In genomic region chr8:70042583-70043455, GRCm38 (mm10) we compare ENCODE assay signal across 8 mouse cellular contexts. TPM values are rescaled to one million over a fixed set of nuclear protein-coding genes. Genes with fewer than 3 reads are reported as not detected.
DNase-seq lines count a peak whose midpoint lies in the region; ATAC-seq lines count a peak whose summit lies in the region.

Gene Mau2 (minus strand): TSS chr8:70042734.
Gene Sugp1 (plus strand): TSS chr8:70042813.

- peak within 1 kb of the TSS; percentile 72 for H3K4me3 ChIP-seq in hindbrain, embryonic 16.5 days (ENCODE audit: low read length)
- H3K4me3 ChIP-seq in macrophage (ENCODE audit: inconsistent target), result peak within 1 kb of the TSS; percentile 88

- H3K79me2 ChIP-seq in macrophage (ENCODE audit: inconsistent target), result peaks cover 95% of the 10 kb centered on the region

- H3K4me2 ChIP-seq in hindbrain, embryonic 16.5 days (ENCODE audit: low read length), result peak within 1 kb of the TSS; percentile 94

- DNase-seq in WW6 (ENCODE audit: low read depth, low spot score), result peak; percentile 99
- peak; percentile 88 to 95 for DNase-seq in cerebellum, postnatal 4 days (ENCODE audit: low spot score in 2 of 2)
- peak; percentile 97 for DNase-seq in gastrocnemius, adult 18-20 months (ENCODE audit: low spot score)
- DNase-seq in left cerebral cortex, adult 18-20 months (ENCODE audit: low spot score in 2 of 2), result peak; percentile 94
- peak; percentile 95 for DNase-seq in right cerebral cortex, adult 18-20 months
- DNase-seq in urinary bladder, postnatal 10 days (ENCODE audit: low spot score), result peak; percentile 84

- no peaks in the 10 kb centered on the region for H3K36me3 ChIP-seq in hindbrain, embryonic 16.5 days (ENCODE audit: control insufficient read depth, insufficient read depth, low read length)
- no peaks in the 10 kb centered on the region for H3K36me3 ChIP-seq in macrophage (ENCODE audit: inconsistent target)

- under 1% methylated on average over 65 of the region's 65 CpGs for WGBS in hindbrain, embryonic 16.5 days
- WGBS in macrophage (ENCODE audit: missing documents), result under 1% methylated on average over 63 of the region's 65 CpGs

- H3K4me1 ChIP-seq in hindbrain, embryonic 16.5 days (ENCODE audit: control insufficient read depth, insufficient read depth, low read depth, low read length), result peaks cover 29% of the 10 kb centered on the region

- H3K9ac ChIP-seq in hindbrain, embryonic 16.5 days (ENCODE audit: low read depth, low read length), result peak within 1 kb of the TSS; percentile 99

- H3K27ac ChIP-seq in hindbrain, embryonic 16.5 days (ENCODE audit: low read depth, low read length), result peak within 1 kb of the TSS; percentile 93
- H3K27ac ChIP-seq in macrophage, result peak within 1 kb of the TSS; percentile 87

- peak; percentile 98 for ATAC-seq in hindbrain, embryonic 16.5 days

- no peaks in the 10 kb centered on the region for H3K9me3 ChIP-seq in hindbrain, embryonic 16.5 days (ENCODE audit: control insufficient read depth, low read length)

- no peaks in the 10 kb centered on the region for H3K27me3 ChIP-seq in hindbrain, embryonic 16.5 days (replicated peaks; ENCODE audit: control insufficient read depth, insufficient read depth, low read length)

RNA-seq across cellular contexts. Expression of gene Mau2, which starts in this region (rescaled TPM):
- total RNA-seq in gastrocnemius, adult 18-20 months (2021), result 10 to 100 TPM; 21.7 to 22.5 TPM
- 61.5 and 71.2 TPM in 2 replicates for polyA plus RNA-seq in hindbrain, embryonic 16.5 days (2015; fragmentation: Nextera tagmentation; extraction: Ambion mirVana)
- 10 to 100 TPM; 67.6 to 69.9 TPM for total RNA-seq in left cerebral cortex, adult 18-20 months (2021)
- total RNA-seq in macrophage (2018; cell fraction: chromatin; rRNA removed), result 100 to 1,000 TPM; 120 to 264 (median 199) TPM
- 10 to 100 TPM; 17.3 to 38.8 (median 29.1) TPM for total RNA-seq in macrophage (2018; cell fraction: cytosol; rRNA removed)
- total RNA-seq in macrophage (2018; cell fraction: nucleus; rRNA removed), result 100 to 1,000 TPM in 11 of 26 experiments, 10 to 100 TPM in 15; 63.0 to 154 (median 92.7) TPM
- 11.9 to 29.5 TPM (median 18.7 TPM) in 3 replicates for polyA plus RNA-seq in macrophage (2018)

RNA-seq across cellular contexts. Expression of gene Sugp1, which starts in this region (rescaled TPM):
- 10 to 100 TPM; 16.1 to 19.5 TPM for total RNA-seq in gastrocnemius, adult 18-20 months (2021)
- 54.4 and 55.8 TPM in 2 replicates for polyA plus RNA-seq in hindbrain, embryonic 16.5 days (2015; fragmentation: Nextera tagmentation; extraction: Ambion mirVana)
- 10 to 100 TPM; 46.8 to 47.1 TPM for total RNA-seq in left cerebral cortex, adult 18-20 months (2021)
- total RNA-seq in macrophage (2018; cell fraction: chromatin; rRNA removed), result 10 to 100 TPM; 17.6 to 77.5 (median 50.8) TPM
- total RNA-seq in macrophage (2018; cell fraction: cytosol; rRNA removed), result 10 to 100 TPM; 17.3 to 30.2 (median 25.2) TPM
- 10 to 100 TPM in 25 of 26 experiments, 1 to 10 TPM in 1; 9.3 to 47.4 (median 27.3) TPM for total RNA-seq in macrophage (2018; cell fraction: nucleus; rRNA removed)
- 21.0 to 34.1 TPM (median 22.9 TPM) in 3 replicates for polyA plus RNA-seq in macrophage (2018)

Comparison
In these comparisons a context has a peak if more than half of its experiments do, and no peak if none do; other contexts are left out.
1. Peak in every context shown above with its lines: DNase-seq, ATAC-seq, H3K4me3 ChIP-seq and H3K27ac ChIP-seq.